Mouse (Mus musculus): ENCODE measurements at regions not wholly inside any gene's neighbourhood (a gene's known extent, or its start where the extent isn't known, plus 50 kb on each side); places are given as distances from the start of the nearest gene placed in this dataset.

GRCm38 (mm10) chr2:115131746-115132145, 449.8 kb upstream of the BC052040 start:
- no peak for TF ChIP-seq CTCF (IDR thresholded peaks at IDR 0.05; ENCODE audit: control insufficient read depth, insufficient read depth, insufficient replicate concordance, low read depth, low read length)
- TF ChIP-seq POLR2A (IDR thresholded peaks at IDR 0.05; ENCODE audit: control insufficient read depth, low read depth, low read length) = no peak

Data from testis, adult 2 months (tissue).